Mouse (Mus musculus): ENCODE results near the gene Olfr272.

Olfr272 gene

GRCm38 (mm10) chr4:52919078-52919477 is at the start of gene Olfr272:
Olfr272 (minus strand) TSS chr4:52919178.
- in situ Hi-C loops (cut with MboI; ENCODE audit: low sequenced_read_pairs) = no loop called here

DNA sequence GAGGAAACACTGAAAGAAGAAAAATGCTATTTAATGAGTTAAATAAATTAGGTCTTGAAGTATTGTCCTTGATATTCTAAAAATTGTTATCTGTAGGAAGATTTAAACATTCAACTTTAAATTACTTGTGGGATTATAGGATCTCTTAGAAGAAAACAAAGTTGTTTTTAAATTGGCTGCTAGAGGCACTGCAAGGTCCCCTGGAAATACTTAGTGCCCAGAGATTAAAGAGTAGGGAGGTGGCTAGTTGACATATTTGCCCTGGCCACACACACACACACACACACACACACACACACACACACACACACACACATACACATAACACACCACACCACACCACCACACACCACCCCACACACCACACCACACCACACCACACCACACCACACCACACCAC is 45.3 kb upstream of the Olfr272 start, which contains the start of gene Olfr270:
Gene Olfr270, plus strand, starts transcription at position 301 of the 400 bp plus-strand sequence.
- in situ Hi-C loops (cut with MboI; ENCODE audit: low sequenced_read_pairs) = no loop called here

- in situ Hi-C loops (cut with MboI; ENCODE audit: low sequenced_read_pairs) = no loop called here
These were observed 39.7 kb upstream of the Olfr272 start for GRCm38 (mm10) chr4:52958693-52959092.

DNA sequence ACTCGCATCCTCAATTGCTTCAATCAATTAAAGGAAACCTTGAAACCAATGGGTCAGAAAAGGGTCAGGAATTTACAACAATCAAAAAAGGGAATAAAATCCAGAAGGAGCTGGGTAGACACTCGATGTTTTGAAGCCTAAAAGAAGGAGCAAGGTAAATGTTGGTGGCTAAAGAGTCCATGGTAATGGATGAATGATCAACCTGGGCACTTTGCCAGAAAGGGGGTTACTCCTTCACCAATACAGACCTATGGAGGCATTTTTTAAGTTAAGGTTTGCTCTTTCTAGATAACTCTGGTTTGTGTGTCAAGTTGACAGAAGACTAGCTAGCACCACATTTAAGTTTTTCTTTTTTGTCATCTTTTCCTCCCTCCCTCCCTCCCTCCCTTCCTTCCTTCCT is 30.0 kb upstream of the Olfr272 start:
- in situ Hi-C loops (cut with MboI; ENCODE audit: low sequenced_read_pairs) = no loop called here

- in situ Hi-C loops (cut with MboI; ENCODE audit: low sequenced_read_pairs) = no loop called here
These were observed 27.7 kb upstream of the Olfr272 start for GRCm38 (mm10) chr4:52946665-52947064.

- in situ Hi-C loops (cut with MboI; ENCODE audit: low sequenced_read_pairs) = no loop called here
These were observed 11.5 kb upstream of the Olfr272 start for GRCm38 (mm10) chr4:52930480-52930879.

DNA sequence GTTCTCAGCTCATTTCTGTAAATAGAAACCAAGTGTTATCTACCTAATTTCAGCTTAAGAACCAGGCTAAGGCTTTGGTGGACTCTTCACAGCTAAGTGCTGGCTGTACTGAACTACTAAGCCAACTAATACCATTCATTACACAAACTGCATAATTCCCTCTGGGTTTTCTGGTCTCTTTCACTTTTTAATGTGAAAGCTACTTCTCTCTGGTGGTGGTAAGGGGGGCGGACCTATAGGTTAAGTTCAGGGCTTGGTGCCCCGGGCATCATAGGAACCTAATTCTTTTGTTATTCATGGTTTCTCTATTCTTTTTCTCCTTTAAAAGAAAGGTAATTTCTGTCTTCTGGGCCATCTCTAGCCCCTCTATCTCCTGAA is 1.7 kb downstream of the Olfr272 start:
- in situ Hi-C loops (cut with MboI; ENCODE audit: low sequenced_read_pairs) = no loop called here

- in situ Hi-C loops (cut with MboI; ENCODE audit: low sequenced_read_pairs) = no loop called here
These were observed 2.2 kb downstream of the Olfr272 start for GRCm38 (mm10) chr4:52916659-52917310.

DNA sequence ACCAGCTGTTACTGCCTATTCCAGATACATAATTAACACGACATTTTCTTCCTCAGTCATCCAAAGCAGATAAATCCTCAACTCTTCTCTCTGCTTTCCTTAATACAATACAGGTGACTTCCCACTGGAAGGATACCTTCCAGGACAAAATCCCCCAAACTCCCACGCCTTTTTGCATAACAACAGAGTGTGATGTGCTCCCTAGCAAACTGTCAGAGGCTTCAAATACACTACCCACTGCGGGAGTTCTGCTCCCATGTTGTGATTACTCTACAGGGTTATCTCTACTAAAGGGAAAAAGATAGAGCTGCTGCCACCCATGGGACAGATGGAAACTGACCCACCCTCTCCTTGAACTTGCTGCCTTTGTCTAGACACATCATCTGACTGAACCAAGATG is 6.6 kb downstream of the Olfr272 start:
- in situ Hi-C loops (cut with MboI; ENCODE audit: low sequenced_read_pairs) = no loop called here

DNA sequence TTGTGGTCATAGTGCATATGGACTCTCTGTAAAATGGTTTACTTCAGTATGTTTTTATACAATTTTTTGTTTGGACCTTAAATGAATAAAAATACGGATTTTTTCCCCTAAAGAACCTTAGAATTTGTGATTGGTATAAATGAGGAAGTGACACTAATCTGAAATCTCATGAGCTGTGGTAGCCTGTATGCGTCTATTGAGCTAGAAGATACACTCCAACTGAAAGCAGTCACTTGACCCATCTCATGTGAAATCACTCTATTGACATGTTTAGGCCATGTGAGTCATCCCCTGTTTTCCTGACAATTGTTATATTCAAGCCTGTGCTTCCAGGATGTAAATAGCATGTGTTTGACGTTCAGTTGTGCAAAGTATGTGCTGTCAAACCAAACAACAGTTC is 9.4 kb downstream of the Olfr272 start:
- in situ Hi-C loops (cut with MboI; ENCODE audit: low sequenced_read_pairs) = no loop called here

GRCm38 (mm10) chr4:52864156-52864555 is 54.8 kb downstream of the Olfr272 start:
- in situ Hi-C loops (cut with MboI; ENCODE audit: low sequenced_read_pairs) = no loop called here
